Mouse (Mus musculus): ENCODE measurements around the gene Ostm1. TPM values are rescaled to one million over a fixed set of nuclear protein-coding genes. Genes with fewer than 3 reads are reported as not detected.

Ostm1 gene
- polyA plus RNA-seq (2012; rRNA removed) = 5.7 and 8.1 TPM in 2 replicates

DNA sequence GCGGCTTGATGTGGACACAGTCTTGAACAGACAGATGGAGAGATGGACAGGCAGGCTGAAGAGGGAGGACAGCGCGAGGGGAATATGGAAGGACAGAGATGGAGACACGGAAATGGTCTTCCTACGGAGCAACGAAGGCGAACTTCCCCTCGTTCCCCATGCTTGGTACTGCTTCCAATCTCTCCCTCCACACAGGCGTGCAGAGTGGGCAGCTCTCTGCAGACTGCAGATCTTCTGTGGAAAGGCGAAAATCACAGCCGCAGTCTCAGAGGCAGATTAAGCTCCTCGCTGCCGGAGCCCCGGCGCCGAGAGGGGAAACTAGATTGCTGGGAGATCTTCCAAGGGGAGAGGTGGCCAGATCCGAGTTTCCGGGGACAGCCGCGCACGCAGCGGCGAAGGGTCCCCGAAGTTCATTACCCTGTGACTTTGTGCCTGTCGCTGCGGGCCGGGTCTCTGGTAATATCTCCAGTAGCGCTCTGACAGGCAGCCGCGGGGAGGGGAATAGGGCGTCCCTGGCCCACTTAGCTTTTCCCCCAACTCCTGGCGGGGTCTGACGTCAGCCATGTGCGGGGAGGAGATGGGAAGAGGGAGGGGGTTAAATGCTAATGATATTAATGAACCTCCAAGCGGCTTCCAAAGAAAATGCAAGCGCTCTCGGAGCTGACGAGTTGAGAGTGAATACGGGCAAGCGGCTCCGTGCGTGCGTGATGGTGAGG lies at the start of gene Ostm1, which contains the start of gene Nr2e1:
TSS of gene Ostm1 (plus strand) at position 666 of the 716 bp plus-strand sequence.
TSS of gene Nr2e1 (minus strand) at position 476 of the 716 bp plus-strand sequence.

Other genes starting within 250 kb of the Ostm1 start
- 2.8 TPM in 2 replicates for gene Afg1l, start 105.3 kb upstream of the Ostm1 start, polyA plus RNA-seq (2012; rRNA removed)
- 92.1 and 93.3 TPM in 2 replicates for gene Snx3, start 81.8 kb upstream of the Ostm1 start, polyA plus RNA-seq (2012; rRNA removed)
- gene Nr2e1, start 190 bp upstream of the Ostm1 start, polyA plus RNA-seq (2012; rRNA removed) = not detected in 2 replicates
- gene Sec63, start 177.7 kb downstream of the Ostm1 start, polyA plus RNA-seq (2012; rRNA removed) = 2.0 and 2.2 TPM in 2 replicates

All from stomach, adult 2 months (tissue).